Mouse (Mus musculus): ENCODE data around the gene Gm28308. TPM values are rescaled to one million over a fixed set of nuclear protein-coding genes. Genes with fewer than 3 reads are reported as not detected.

The Gm28308 gene
- total and polyA plus RNA-seq, 3 experiments = not detected

DNA sequence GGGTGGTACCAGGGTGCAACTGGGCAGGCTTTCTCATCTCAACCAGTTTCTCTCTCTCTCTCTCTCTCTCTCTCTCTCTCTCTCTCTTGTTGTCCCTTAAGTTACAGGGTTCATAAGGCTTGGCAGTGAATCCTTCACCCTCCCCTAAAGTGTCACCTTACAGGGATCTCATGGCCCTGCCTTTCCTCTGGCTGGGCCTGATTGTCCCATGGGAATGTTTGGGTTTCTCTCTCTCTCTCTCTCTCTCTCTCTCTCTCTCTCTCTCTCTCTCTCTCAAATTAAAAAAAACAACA, 5.5 kb downstream of the Gm28308 start:
- H3K27ac ChIP-seq (ENCODE audit: insufficient read depth, low read depth) = no peak overlapping the region
- in situ Hi-C loops (cut with MboI; ENCODE audit: low pct_ligation_motif_present, low pct_unique_long_range_greater_than_20kb, low sequenced_read_pairs) (loop anchor here (25.0 kb wide), 1 partner anchor 195 kb away; the partner anchor contains the start of gene Skap2), dilution Hi-C loops (cut with MboI; ENCODE audit: extremely low pct_ligation_motif_present, extremely low pct_unique_long_range_greater_than_20kb, low sequenced_read_pairs) (no loop called here)
- H3K27me3 ChIP-seq (replicated peaks) = peaks cover 2% of the 10 kb centered on the region
- DNase-seq (ENCODE audit: extremely low read depth) = no peak
- H3K79me2 ChIP-seq (replicated peaks; ENCODE audit: control insufficient read depth, extremely low read depth, insufficient read depth, poor library complexity, severe bottlenecking) = no peaks in the 10 kb centered on the region
- peaks cover 23 to 48% of the 10 kb centered on the region in 2 experiments for H3K36me3 ChIP-seq (replicated peaks in 1 of 2; ENCODE audit: control insufficient read depth in 1 of 2, insufficient read depth in 1 of 2, low read length in 1 of 2)
- H3K9ac ChIP-seq (ENCODE audit: insufficient read depth, low read depth) = no peak overlapping the region
- H3K4me1 ChIP-seq (ENCODE audit: control insufficient read depth in 1 of 2, insufficient read depth in 2 of 2) = peaks cover 2 to 15% of the 10 kb centered on the region in 2 experiments; a peak in 2 of 4 replicates
- H3K9me3 ChIP-seq (replicated peaks; ENCODE audit: low read length) = peaks cover 54% of the 10 kb centered on the region
- no peak overlapping the region for H3K4me3 ChIP-seq (replicated peaks in 1 of 3; ENCODE audit: low read depth in 2 of 3, low read length in 2 of 3, poor library complexity in 1 of 3)
- no peak overlapping the region for H3K4me2 ChIP-seq (ENCODE audit: insufficient read depth, low read depth, poor library complexity, severe bottlenecking)
- TF ChIP-seq IRF4 (IDR thresholded peaks at IDR 0.05; ENCODE audit: low read depth, low read length) (no peak), MXI1 (IDR thresholded peaks at IDR 0.05; ENCODE audit: low read depth, low read length) (no peak), GABPA (IDR thresholded peaks at IDR 0.05; ENCODE audit: insufficient replicate concordance, low read depth, low read length) (no peak), JUN (IDR thresholded peaks at IDR 0.05; ENCODE audit: insufficient read depth, low read depth, low read length) (no peak), EP300 (IDR thresholded peaks at IDR 0.05; ENCODE audit: low read length) (no peak), JUND (conservative IDR thresholded peaks at IDR 0.05; ENCODE audit: low read depth, low read length) (no peak), PAX5 (IDR thresholded peaks at IDR 0.05; ENCODE audit: low read length) (no peak), ZMIZ1 (IDR thresholded peaks at IDR 0.05; ENCODE audit: low read depth, low read length) (no peak), POLR2A (IDR thresholded peaks at IDR 0.05; ENCODE audit: low read depth, low read length) (no peak), CTCF (conservative IDR thresholded peaks at IDR 0.05 in 1 of 2, IDR thresholded peaks at IDR 0.05 in 1 of 2; ENCODE audit: low read depth in 2 of 2, low read length in 2 of 2) (no peak), UBTF (IDR thresholded peaks at IDR 0.05; ENCODE audit: low read depth, low read length) (no peak)

- TF ChIP-seq USF2 (conservative IDR thresholded peaks at IDR 0.05; ENCODE audit: low read depth, low read length) = no peak
- TF ChIP-seq MYC (IDR thresholded peaks at IDR 0.05; ENCODE audit: low read depth, low read length) = no peak
- TF ChIP-seq CTCF (conservative IDR thresholded peaks at IDR 0.05 in 1 of 2, IDR thresholded peaks at IDR 0.05 in 1 of 2; ENCODE audit: low read depth in 2 of 2, low read length in 2 of 2) = no peak
- no peak for TF ChIP-seq ELF1 (IDR thresholded peaks at IDR 0.05; ENCODE audit: low read depth, low read length)
- TF ChIP-seq MAZ (IDR thresholded peaks at IDR 0.05; ENCODE audit: low read depth, low read length) = no peak
- no peak for TF ChIP-seq MAFK (IDR thresholded peaks at IDR 0.05; ENCODE audit: insufficient replicate concordance, low read length)
- no peak for TF ChIP-seq JUN (IDR thresholded peaks at IDR 0.05; ENCODE audit: insufficient read depth, low read depth, low read length)
- no peak for TF ChIP-seq RAD21 (IDR thresholded peaks at IDR 0.05; ENCODE audit: low read depth, low read length)
- TF ChIP-seq MEF2A (IDR thresholded peaks at IDR 0.05; ENCODE audit: borderline replicate concordance, low read depth, low read length) = no peak
- no peak for TF ChIP-seq MAX (IDR thresholded peaks at IDR 0.05; ENCODE audit: low read length)
- no peak for TF ChIP-seq KAT2A (IDR thresholded peaks at IDR 0.05; ENCODE audit: insufficient replicate concordance, low read length)
- no peak for TF ChIP-seq ZMIZ1 (IDR thresholded peaks at IDR 0.05; ENCODE audit: low read depth, low read length)
- H3K4me1 ChIP-seq (ENCODE audit: control insufficient read depth in 1 of 2, insufficient read depth in 2 of 2) = peaks cover 2 to 10% of the 10 kb centered on the region in 2 experiments; a peak in 2 of 4 replicates
- peaks cover 54% of the 10 kb centered on the region for H3K9me3 ChIP-seq (replicated peaks; ENCODE audit: low read length)
- H3K27me3 ChIP-seq (replicated peaks) = peaks cover 2% of the 10 kb centered on the region
- in situ Hi-C loops (cut with MboI; ENCODE audit: low pct_ligation_motif_present, low pct_unique_long_range_greater_than_20kb, low sequenced_read_pairs) = loop anchor here (25.0 kb wide), 1 partner anchor 195 kb away; the partner anchor contains the start of gene Skap2
- no peak overlapping the region for H3K4me3 ChIP-seq (replicated peaks in 1 of 3; ENCODE audit: low read depth in 2 of 3, low read length in 2 of 3, poor library complexity in 1 of 3)
- no peak overlapping the region for H3K4me2 ChIP-seq (ENCODE audit: insufficient read depth, low read depth, poor library complexity, severe bottlenecking)
- no peaks in the 10 kb centered on the region for H3K79me2 ChIP-seq (replicated peaks; ENCODE audit: control insufficient read depth, extremely low read depth, insufficient read depth, poor library complexity, severe bottlenecking)
- H3K9ac ChIP-seq (ENCODE audit: insufficient read depth, low read depth) = no peak overlapping the region
- dilution Hi-C loops (cut with MboI; ENCODE audit: extremely low pct_ligation_motif_present, extremely low pct_unique_long_range_greater_than_20kb, low sequenced_read_pairs) = no loop called here
- H3K27ac ChIP-seq (ENCODE audit: insufficient read depth, low read depth) = no peak overlapping the region
- DNase-seq (ENCODE audit: extremely low read depth) = no peak
- H3K36me3 ChIP-seq (replicated peaks in 1 of 2; ENCODE audit: control insufficient read depth in 1 of 2, insufficient read depth in 1 of 2, low read length in 1 of 2) = peaks cover 23 to 51% of the 10 kb centered on the region in 2 experiments
These were observed 6.1 kb downstream of the Gm28308 start for GRCm38 (mm10) chr6:52206882-52207683.
